Mouse (Mus musculus) heart, embryonic 13.5 days (tissue): ENCODE measurements around the gene Sp2. TPM values are rescaled to one million over a fixed set of nuclear protein-coding genes. Genes with fewer than 3 reads are reported as not detected.

Source experiments
- ATAC-seq: fragments of 200-750 bp; cut with Nextera tagmentation; 2 replicates; pipeline ENCODE4 v1.8.0; 2017; ENCODE audit warnings: moderate TSS enrichment; ENCODE audit not compliant: insufficient number of reproducible peaks, low FRiP score, low TSS enrichment; ENCODE audit errors: extremely low read depth
- H3K27ac ChIP-seq: fragments of 300-500 bp; sonication (generic); replicated peaks from 2 replicates; pipeline ENCODE4 v1.5.1; 2015; ENCODE audit warnings: moderate library complexity, mild to moderate bottlenecking, inconsistent platforms
- H3K27me3 ChIP-seq: fragments of 300-500 bp; sonication (generic); replicated peaks from 2 replicates; pipeline ENCODE4 v1.6.1; 2015; ENCODE audit warnings: mild to moderate bottlenecking, inconsistent platforms
- H3K36me3 ChIP-seq: fragments of 300-500 bp; sonication (generic); 2 replicates; pipeline ENCODE4 v1.6.1; 2015; ENCODE audit warnings: mild to moderate bottlenecking, inconsistent platforms
- H3K4me1 ChIP-seq: fragments of 300-500 bp; sonication (generic); 2 replicates; pipeline ENCODE4 v1.6.1; 2015; ENCODE audit warnings: inconsistent platforms
- H3K4me2 ChIP-seq: fragments of 300-500 bp; sonication (generic); 2 replicates; pipeline ENCODE4 v1.6.1; 2015; ENCODE audit warnings: inconsistent platforms, mild to moderate bottlenecking, moderate library complexity
- H3K4me3 ChIP-seq: fragments of 300-500 bp; sonication (generic); 2 replicates; pipeline ENCODE4 v1.5.1; 2015; ENCODE audit warnings: moderate library complexity, mild to moderate bottlenecking, inconsistent platforms
- H3K9ac ChIP-seq: fragments of 300-500 bp; sonication (generic); 2 replicates; pipeline ENCODE4 v1.6.1; 2015; ENCODE audit warnings: inconsistent platforms, mild to moderate bottlenecking, moderate library complexity
- H3K9me3 ChIP-seq: fragments of 300-500 bp; sonication (generic); 2 replicates; pipeline ENCODE4 v1.6.1; 2016; ENCODE audit warnings: inconsistent platforms
- WGBS: fragments of 180-500 bp; shearing (Covaris S2); methylation state at CpG from one replicate; pipeline ENCODE4 v1.1.7; 2015; ENCODE audit warnings: mixed read lengths; 5-methylcytosine and 5-hydroxymethylcytosine counted together
- polyA plus RNA-seq: library from polyadenylated mRNA; unstranded; fragments of >200 nt; fragmentation: Nextera tagmentation; extraction: Ambion mirVana; gene quantifications from 2 replicates; pipeline ENCODE4 v1.2.1, GENCODE M21; 2015

Sp2 gene
- polyA plus RNA-seq, 1 experiment from 2014 or later = 17.8 TPM

DNA sequence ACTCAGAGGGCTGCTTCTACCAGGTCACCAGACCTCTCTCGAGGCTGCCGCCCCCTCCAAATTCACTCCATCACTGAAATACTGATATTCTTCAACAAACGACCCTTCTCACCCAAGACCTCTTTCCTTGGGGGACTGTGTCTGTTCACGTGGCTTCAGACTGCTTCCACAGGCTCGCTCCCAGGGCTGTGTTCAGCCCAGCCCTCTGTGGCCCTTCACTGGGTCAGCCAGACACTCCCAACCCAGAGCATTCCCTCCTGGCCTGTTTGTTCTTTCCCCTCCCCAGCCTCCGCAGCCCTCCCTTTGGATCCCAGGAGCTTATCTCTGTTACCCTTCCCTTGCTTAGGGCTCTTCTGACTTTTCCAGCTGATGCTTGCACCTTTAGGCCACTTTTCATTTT lies 14.3 kb downstream of the Sp2 start:
- H3K27me3 ChIP-seq = no peaks in the 10 kb centered on the region
- H3K4me2 ChIP-seq = peak overlapping the region; percentile 59
- H3K36me3 ChIP-seq = 0 out of 2 replicates have a peak, but pooled peaks cover 3% of the 10 kb centered on the region
- peak overlapping the region; percentile 99 for H3K27ac ChIP-seq
- H3K9ac ChIP-seq = peak overlapping the region; percentile 55
- no peaks in the 10 kb centered on the region for H3K9me3 ChIP-seq
- peaks cover 70% of the 10 kb centered on the region for H3K4me1 ChIP-seq
- H3K4me3 ChIP-seq = 0 out of 2 replicates have a peak overlapping the region, but pooled peaks have one; percentile 4
- no peak for ATAC-seq
- 25% methylated on average over 6 of the region's 6 CpGs for WGBS

DNA sequence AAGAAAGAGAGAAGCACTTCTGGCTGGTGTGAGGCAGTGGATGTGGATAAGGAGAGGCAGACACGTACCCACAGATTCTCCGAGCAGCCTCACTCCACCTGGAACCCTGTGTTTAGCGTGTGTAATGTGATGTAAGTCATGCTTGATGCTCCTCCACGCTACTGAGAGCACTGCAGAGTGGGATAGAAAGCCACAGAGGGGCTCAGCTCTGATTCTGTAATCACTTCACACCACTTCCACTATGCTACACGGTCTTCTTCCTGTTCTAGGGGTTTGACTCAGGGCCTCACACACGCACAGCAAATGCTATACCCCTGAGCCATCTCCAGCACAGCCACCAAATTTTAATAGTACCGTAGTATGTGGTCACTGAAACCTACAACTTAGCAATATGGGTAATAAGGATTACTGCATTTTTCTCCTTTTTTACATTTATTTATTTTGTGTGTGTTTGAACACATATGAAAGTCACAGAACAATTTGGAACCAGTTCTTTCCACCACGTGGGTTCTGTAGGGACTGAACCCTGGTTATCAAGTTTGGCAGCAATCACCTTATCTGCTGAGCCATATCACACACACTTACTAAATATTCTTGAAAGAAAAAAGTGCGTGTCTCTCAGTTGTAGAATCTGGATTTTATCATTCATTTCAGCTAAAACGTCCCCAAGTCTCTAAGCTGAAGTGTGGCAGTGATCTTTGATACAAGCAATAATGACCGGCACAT lies 15.1 kb downstream of the Sp2 start:
- Histone ChIP-seq H3K9me3 (no peaks in the 10 kb centered on the region), H3K9ac (peak overlapping the region; percentile 55), H3K4me1 (peaks cover 67% of the 10 kb centered on the region), H3K36me3 (peaks cover 8% of the 10 kb centered on the region), H3K27me3 (no peaks in the 10 kb centered on the region), H3K4me2 (peak overlapping the region; percentile 59), H3K4me3 (no peak overlapping the region), H3K27ac (peak overlapping the region; percentile 99)
- 47% methylated on average over 11 of the region's 11 CpGs for WGBS
- ATAC-seq = no peak

DNA sequence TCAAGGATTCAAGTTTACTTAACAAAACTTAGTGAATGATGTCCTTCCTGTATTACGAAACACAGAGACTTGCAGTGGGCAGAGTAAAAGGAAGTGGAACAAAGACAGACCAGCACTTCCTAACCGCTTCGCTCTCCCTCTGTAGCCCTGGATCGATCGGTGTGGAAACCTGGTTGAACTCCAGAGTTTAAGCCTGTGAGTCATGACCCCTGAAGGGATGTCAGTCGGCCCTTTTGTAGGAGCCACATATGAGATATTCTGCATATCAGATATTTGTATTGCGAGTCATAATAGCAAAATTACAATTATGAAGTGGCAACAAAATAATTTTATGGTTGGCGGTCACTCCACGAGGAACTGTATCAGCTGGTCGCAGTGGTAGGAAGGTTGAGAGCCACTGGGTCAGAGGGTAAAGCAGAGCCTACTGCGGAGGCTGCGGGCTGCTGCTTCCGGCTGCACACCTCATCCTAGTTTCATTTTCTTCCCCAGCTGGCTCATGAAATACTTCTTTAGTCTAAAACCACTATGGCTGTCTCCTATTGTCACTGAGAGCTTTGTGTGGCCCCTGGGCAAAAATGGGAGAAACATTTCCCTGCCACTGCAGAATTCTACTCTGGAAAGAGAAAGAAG lies 15.7 kb downstream of the Sp2 start:
- Histone ChIP-seq H3K36me3 (peaks cover 14% of the 10 kb centered on the region), H3K9me3 (no peaks in the 10 kb centered on the region), H3K4me2 (peak overlapping the region; percentile 59), H3K9ac (peak overlapping the region; percentile 55), H3K27ac (peak overlapping the region; percentile 99), H3K4me3 (no peak overlapping the region), H3K4me1 (peaks cover 60% of the 10 kb centered on the region), H3K27me3 (no peaks in the 10 kb centered on the region)
- no peak for ATAC-seq
- 71% methylated on average over 13 of the region's 13 CpGs for whole genome bisulfite sequencing

DNA sequence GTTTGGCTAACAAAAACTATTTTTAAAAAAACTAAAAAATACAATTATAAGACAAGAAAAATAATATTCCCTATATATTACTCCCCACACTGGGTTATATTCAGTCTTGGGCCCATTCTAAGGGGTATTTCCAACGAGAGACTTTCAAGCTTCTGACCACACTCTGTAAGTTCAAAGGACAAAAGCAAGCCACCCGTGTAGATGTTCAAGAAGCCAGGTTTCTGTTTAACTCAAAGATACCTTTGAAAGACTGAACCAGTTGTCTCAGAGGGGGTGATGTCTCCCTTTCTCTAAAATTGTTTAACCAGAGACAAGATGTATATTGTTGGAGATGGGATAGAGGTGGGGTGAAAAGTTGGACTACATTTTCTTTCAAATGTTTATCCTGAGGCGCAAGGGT lies 16.6 kb downstream of the Sp2 start:
- Histone ChIP-seq H3K4me2 (no peak overlapping the region), H3K4me1 (peaks cover 51% of the 10 kb centered on the region)
- 79% methylated on average over 3 of the region's 3 CpGs for WGBS

DNA sequence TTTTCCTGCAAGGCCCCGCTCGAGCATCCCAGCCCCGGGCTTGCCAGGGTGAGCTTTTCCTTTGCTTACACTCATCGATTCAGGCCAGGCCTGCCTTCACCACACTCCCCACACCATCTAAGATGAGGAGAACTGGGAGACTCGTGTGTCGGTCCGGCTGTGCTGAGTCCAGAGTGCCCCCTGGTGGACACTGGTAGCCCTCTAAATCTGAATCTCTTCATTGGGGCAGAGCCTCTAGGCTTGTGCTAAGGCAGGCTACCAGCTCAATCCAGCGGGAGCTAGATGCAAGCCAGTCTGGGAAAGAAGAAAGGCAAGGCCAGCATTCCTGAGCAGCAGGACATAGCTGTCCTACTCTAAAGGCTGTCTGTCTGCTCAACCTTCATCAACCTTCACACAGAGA lies 19.2 kb downstream of the Sp2 start:
- WGBS = 15% methylated on average over 8 of the region's 8 CpGs
- peaks cover 48% of the 10 kb centered on the region for H3K36me3 ChIP-seq
- H3K4me1 ChIP-seq = peaks cover 25% of the 10 kb centered on the region
- H3K9ac ChIP-seq = 0 out of 2 replicates have a peak overlapping the region, but pooled peaks have one; percentile 37
- no peak overlapping the region for H3K4me3 ChIP-seq
- H3K27me3 ChIP-seq = no peaks in the 10 kb centered on the region
- ATAC-seq = peak; percentile 39; the same call in 1 of the 2 replicates
- H3K27ac ChIP-seq = no peak overlapping the region
- no peaks in the 10 kb centered on the region for H3K9me3 ChIP-seq
- H3K4me2 ChIP-seq = no peak overlapping the region

More for the DNA sequence above, 16.6 kb downstream of the Sp2 start:
- H3K27me3 ChIP-seq = no peaks in the 10 kb centered on the region
- H3K27ac ChIP-seq = no peak overlapping the region
- no peak for ATAC-seq
- no peak overlapping the region for H3K9ac ChIP-seq
- H3K36me3 ChIP-seq = peaks cover 23% of the 10 kb centered on the region
- H3K4me3 ChIP-seq = no peak overlapping the region
- no peaks in the 10 kb centered on the region for H3K9me3 ChIP-seq

DNA sequence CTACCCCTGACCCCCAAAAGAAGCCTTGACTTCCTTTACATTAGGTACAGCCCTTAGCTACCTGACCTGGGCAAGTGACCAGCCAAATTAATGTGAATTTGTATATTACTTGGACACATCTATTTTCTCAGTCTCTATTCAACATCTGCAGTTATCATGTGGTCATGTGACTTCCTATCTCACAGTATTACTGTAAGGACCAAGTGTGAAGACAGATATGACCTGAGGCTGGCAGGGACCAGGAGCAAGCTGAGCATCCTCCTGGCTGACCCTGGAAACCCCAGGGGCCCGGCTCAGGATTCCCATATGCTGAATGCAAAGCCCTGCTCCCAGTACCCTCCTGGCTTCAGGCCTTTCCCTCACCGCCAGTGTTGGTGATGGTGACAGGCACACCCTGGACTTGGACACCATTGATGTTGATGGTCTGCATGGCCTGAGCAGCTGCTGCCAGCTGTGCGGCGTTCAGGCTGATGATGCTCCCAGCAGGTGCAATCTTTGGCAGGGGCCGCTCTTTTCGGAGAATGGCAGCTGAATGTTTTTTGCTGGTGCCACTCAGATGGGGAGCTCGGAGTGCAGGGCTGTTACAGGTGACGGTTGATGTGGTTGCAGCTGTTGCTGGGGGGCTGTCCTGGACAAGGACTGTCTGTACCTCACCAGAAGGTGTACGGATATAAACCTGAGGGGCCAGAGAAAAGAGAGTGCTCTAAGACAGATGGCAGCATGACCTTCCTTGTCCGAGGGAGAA lies 25.5 kb downstream of the Sp2 start:
- Histone ChIP-seq H3K9ac (no peak overlapping the region), H3K4me3 (no peak overlapping the region), H3K27me3 (no peaks in the 10 kb centered on the region), H3K9me3 (no peaks in the 10 kb centered on the region), H3K4me1 (no peaks in the 10 kb centered on the region), H3K36me3 (peaks cover 96% of the 10 kb centered on the region), H3K4me2 (no peak overlapping the region), H3K27ac (no peak overlapping the region)
- WGBS = 92% methylated on average over 10 of the region's 10 CpGs
- ATAC-seq = no peak

DNA sequence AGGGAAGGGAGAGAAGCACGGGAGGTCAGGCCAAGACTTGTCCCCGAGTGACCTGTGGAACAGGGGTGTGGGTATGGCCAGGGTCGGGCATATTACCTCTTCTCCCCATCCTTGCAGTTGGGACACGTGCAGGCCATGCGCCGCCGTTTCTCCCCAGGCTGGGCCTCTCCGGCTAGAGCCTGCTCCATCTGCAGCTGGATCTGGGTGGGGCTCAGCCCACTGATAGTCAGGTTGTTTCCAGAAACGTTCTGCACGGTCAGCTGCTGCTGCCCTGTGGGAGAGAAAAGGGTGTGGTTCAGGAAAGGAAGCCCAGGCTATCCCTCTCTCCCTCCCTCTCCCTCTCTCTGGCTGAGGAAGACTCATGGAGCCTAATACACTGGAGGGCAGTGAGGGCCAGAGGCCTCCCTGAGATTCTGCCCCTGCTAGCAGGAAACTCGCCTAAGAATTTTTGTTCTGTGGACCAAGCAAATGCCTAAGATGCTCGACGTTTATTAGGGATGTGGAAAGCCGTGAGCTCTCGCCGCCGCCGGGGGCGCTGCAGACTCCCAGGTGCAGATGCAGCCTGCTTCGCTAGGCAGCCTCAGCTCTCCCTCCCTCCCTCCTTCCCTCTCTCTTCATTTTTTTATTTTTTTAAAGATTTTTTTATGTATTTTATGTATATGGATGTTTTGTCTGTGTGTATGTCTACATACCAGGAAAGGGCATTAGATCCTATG lies 26.6 kb downstream of the Sp2 start:
- Histone ChIP-seq H3K36me3 (peaks cover 96% of the 10 kb centered on the region), H3K4me1 (no peaks in the 10 kb centered on the region), H3K4me3 (no peak overlapping the region), H3K9ac (no peak overlapping the region), H3K9me3 (no peaks in the 10 kb centered on the region), H3K4me2 (no peak overlapping the region), H3K27me3 (no peaks in the 10 kb centered on the region), H3K27ac (no peak overlapping the region)
- peak; percentile 31; the same call in 1 of the 2 replicates for ATAC-seq
- WGBS = 59% methylated on average over 20 of the region's 20 CpGs

DNA sequence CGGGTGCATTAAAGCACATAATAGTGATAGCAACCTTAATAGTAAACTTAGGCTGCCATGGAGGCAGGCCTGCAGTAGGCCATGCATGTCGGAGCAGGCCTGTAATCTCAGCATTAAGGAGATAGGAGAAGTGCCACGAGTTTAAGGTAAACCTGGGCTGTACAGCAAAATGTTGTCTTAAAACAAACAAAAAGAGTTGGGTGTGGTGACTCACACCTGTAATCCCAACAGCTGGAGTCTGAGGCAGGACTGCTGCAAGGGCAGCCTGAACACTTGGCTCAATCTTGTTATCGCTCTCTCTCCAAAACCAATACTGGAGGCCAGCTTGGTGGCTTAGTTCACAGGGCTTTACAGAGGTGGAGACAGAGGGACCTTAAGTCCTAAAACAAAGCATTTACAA lies 27.7 kb downstream of the Sp2 start:
- Histone ChIP-seq H3K4me1 (no peaks in the 10 kb centered on the region), H3K27me3 (no peaks in the 10 kb centered on the region), H3K9me3 (no peaks in the 10 kb centered on the region), H3K4me3 (no peak overlapping the region), H3K27ac (no peak overlapping the region), H3K9ac (no peak overlapping the region), H3K36me3 (peaks cover 92% of the 10 kb centered on the region), H3K4me2 (no peak overlapping the region)
- 74% methylated on average over 4 of the region's 4 CpGs for WGBS
- no peak for ATAC-seq

DNA sequence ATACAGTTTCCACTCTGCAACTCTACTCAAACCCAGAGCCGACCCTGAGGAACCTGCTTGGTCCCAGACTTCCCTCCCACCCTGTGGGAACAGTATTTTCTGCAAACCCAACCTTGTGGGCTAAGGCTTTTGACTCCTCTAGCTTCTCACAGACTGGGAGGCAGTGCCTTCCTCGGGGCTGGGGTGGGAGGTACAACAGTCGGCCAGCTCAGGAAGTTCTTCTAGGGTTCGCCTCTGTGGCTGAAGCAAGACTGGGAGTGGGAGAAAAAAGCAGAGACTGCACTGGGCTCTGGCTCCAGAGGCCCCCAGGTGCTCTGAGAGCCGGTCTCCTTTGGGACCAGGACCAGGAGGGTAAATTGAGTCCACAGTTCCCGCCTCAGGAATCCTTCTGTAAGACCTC lies 29.9 kb downstream of the Sp2 start:
- no peak for ATAC-seq
- Histone ChIP-seq H3K4me2 (no peak overlapping the region), H3K9me3 (no peaks in the 10 kb centered on the region), H3K4me1 (0 out of 2 replicates have a peak, but pooled peaks cover 4% of the 10 kb centered on the region), H3K9ac (no peak overlapping the region), H3K4me3 (no peak overlapping the region), H3K27me3 (no peaks in the 10 kb centered on the region), H3K36me3 (peaks cover 74% of the 10 kb centered on the region), H3K27ac (no peak overlapping the region)
- WGBS = 63% methylated on average over 6 of the region's 6 CpGs

DNA sequence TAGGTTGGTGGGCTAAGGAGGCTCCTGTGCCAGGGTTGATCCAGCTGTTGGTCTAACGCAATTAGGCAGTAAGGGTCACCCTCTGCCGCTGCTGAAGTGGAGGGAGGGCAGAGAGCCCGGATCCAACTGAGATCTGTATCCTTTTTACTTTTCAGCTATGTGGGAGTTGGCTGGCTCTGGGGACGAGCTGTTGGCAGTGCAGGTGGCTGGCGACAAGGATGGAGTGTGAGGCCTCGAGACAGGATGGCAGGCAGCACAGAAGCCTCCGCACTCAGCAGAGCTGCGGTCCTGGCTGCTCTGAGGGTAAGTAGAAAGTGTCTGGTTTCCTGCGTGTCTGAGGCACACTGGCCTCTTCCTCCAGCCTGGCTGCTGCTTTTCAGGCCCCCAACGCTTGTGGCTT lies 30.3 kb downstream of the Sp2 start:
- 70% methylated on average over 10 of the region's 10 CpGs for WGBS
- no peak for ATAC-seq
- H3K36me3 ChIP-seq = peaks cover 70% of the 10 kb centered on the region
- H3K9me3 ChIP-seq = no peaks in the 10 kb centered on the region
- no peak overlapping the region for H3K4me2 ChIP-seq
- H3K27me3 ChIP-seq = no peaks in the 10 kb centered on the region
- H3K27ac ChIP-seq = no peak overlapping the region
- H3K4me3 ChIP-seq = no peak overlapping the region
- 0 out of 2 replicates have a peak, but pooled peaks cover 5% of the 10 kb centered on the region for H3K4me1 ChIP-seq
- no peak overlapping the region for H3K9ac ChIP-seq

DNA sequence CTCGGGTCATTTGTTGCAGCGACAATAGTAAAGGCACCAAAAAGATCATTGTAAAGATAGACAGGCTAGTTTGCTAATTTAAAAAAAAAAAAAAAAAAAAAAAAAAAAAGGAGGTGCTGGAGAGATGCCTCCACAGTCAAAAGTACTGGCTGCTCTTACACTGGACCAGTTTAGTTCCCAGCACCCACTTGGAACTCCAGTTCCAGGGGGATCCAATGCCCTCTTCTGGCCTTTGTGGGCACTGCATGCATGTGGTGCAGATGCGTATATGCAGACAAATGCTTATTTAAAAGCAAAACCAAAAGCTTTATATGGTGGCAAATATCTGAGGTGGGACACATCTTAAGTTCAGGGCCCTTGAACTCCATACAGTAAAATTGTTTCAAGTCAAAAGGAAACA lies 32.0 kb downstream of the Sp2 start:
- no peaks in the 10 kb centered on the region for H3K9me3 ChIP-seq
- H3K9ac ChIP-seq = no peak overlapping the region
- no peak overlapping the region for H3K27ac ChIP-seq
- no peak overlapping the region for H3K4me3 ChIP-seq
- ATAC-seq = no peak
- H3K27me3 ChIP-seq = no peaks in the 10 kb centered on the region
- H3K4me2 ChIP-seq = no peak overlapping the region
- 0 out of 2 replicates have a peak, but pooled peaks cover 8% of the 10 kb centered on the region for H3K4me1 ChIP-seq
- peaks cover 53% of the 10 kb centered on the region for H3K36me3 ChIP-seq
- 91% methylated on average over 3 of the region's 3 CpGs for WGBS
